Mouse (Mus musculus) E14TG2a.4 (cell line): ENCODE data around the gene Gm49354.
"Not testable (repeated sequence)": the region's sequence is repeated elsewhere in the genome, so short reads cannot be mapped to it uniquely, and the experiment has no call there.

Experiments
- H3K27me3 ChIP-seq: 2 replicates; pipeline ENCODE4 v1.6.1; 2014; ENCODE audit warnings: low read length, control low read depth; ENCODE audit not compliant: insufficient read depth
- H3K36me3 ChIP-seq: 2 replicates; pipeline ENCODE4 v1.6.1; 2014; ENCODE audit warnings: low read length, control low read depth; ENCODE audit not compliant: insufficient read depth
- H3K4me1 ChIP-seq: replicated peaks from 2 replicates; pipeline ENCODE4 v1.6.1; 2014; ENCODE audit warnings: low read depth, low read length, control low read depth
- H3K4me3 ChIP-seq: replicated peaks from 2 replicates; pipeline ENCODE4 v1.5.1; 2014; ENCODE audit warnings: mild to moderate bottlenecking, low read length
- H3K9me3 ChIP-seq: 2 replicates; pipeline ENCODE4 v1.6.1; 2014; ENCODE audit warnings: low read length, control low read depth
- CTCF ChIP-seq: conservative IDR thresholded peaks from 2 replicates; pipeline ENCODE4 v1.5.1; 2014; ENCODE audit warnings: low read length
- NANOG ChIP-seq: IDR thresholded peaks from 2 replicates; pipeline ENCODE4 v1.6.1; 2014; ENCODE audit warnings: borderline replicate concordance, low read length, mixed read lengths
- POU5F1 ChIP-seq: IDR thresholded peaks from 2 replicates; pipeline ENCODE4 v1.6.1; 2014; ENCODE audit warnings: low read length, borderline replicate concordance

Gm49354 gene

GRCm38 (mm10) chr13:59731652-59732051, 50.4 kb downstream of the Gm49354 start, which contains the start of gene Spata31d1d:
TSS of gene Spata31d1d (minus strand) at chr13:59731752.
- no peak within 1 kb of the TSS for H3K4me3 ChIP-seq
- TF ChIP-seq CTCF (no peak), NANOG (no peak), POU5F1 (no peak)
- peaks cover 67% of the 10 kb centered on the region for H3K4me1 ChIP-seq
- no peaks in the 10 kb centered on the region for H3K9me3 ChIP-seq
- H3K36me3 ChIP-seq: no peaks in the 10 kb centered on the region
- H3K27me3 ChIP-seq: peaks cover 5% of the 10 kb centered on the region; the same call in 1 of the 2 replicates

DNA sequence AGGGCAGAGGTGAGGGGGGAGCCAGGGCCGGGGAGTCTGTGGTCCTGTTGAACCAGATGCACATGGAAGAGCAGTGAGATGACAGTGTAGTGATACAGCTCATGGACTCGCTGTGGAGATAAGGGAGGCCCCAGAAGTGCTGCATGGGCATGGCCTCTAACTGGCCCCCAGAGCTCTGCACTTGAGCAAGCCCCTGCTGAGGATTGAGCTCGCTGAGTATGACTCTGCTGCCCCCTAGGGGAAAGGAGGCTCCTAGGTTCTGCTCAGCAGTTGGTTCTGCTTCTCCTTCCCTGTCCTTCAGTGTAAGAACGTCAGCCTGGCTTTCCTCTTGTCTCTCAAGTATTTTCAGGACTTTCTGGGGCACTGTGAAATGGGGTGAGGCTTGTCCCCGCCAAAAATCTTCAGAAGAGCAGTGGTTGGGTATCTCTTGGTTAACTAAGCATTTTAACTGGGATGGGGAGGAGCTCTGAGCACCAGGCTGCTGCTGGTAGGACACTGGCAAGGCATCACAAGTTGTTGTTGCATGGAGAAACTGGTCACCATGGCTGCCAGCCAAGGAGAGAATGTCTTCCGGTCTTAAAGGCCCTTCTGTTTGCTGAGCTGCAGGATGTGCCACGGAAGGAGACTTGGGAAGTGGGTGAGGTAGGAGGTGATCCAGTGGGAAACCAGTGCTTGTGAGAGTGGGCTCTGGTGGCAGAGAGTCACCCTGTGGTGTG, 53.5 kb downstream of the Gm49354 start:
- Histone ChIP-seq H3K27me3 (peaks cover 16% of the 10 kb centered on the region), H3K9me3 (no peaks in the 10 kb centered on the region), H3K4me1 (peaks cover 73% of the 10 kb centered on the region), H3K36me3 (no peaks in the 10 kb centered on the region), H3K4me3 (peak overlapping the region; percentile 27; the same call in 1 of the 2 replicates)
- no peak for TF ChIP-seq POU5F1
- TF ChIP-seq CTCF: peak; percentile 88

DNA sequence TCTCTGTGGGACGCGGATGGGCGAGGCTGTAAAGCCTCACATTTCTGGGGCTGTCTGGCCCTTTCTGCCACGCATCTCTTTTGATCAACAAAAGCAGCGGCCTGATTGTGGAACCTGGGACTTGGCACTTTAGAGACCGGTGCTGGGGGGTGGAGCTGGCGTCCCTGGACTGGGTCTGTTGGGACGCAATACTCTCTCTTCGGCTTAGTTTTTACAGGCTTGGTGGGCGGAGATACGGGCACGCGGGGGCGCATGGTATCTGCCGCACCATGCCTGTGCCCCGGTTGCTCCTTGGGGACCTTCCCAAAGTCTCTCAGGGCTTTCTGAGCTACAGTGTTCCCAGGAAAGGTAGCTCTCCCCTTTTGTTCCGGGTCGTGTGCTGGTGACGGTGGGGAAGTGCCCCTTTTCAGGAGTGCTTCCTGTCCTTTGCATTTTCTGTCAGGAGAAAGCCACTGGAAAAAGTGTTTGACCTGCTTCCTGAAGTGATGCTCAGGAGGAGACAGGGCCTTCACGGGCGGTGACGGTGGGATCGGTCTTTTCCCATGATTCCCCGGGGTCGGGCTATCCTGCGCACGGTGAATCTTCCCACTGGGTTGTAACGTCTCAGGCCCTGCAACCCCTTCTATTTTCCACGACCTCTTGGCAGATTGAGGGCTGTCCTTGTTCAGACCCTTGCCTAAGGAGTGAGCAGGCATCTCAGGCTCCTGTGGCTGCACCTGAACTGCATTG, 55.7 kb downstream of the Gm49354 start:
- Histone ChIP-seq H3K9me3 (no peaks in the 10 kb centered on the region), H3K36me3 (no peaks in the 10 kb centered on the region), H3K27me3 (peaks cover 19% of the 10 kb centered on the region), H3K4me1 (peaks cover 59% of the 10 kb centered on the region), H3K4me3 (peak overlapping the region; percentile 66)
- TF ChIP-seq NANOG (no peak), POU5F1 (no peak), CTCF (no peak)

- Histone ChIP-seq H3K27me3 (peaks cover 20% of the 10 kb centered on the region), H3K4me1 (peaks cover 41% of the 10 kb centered on the region)
- H3K4me3 ChIP-seq, H3K36me3 ChIP-seq, H3K9me3 ChIP-seq: not testable (repeated sequence)
Observed at GRCm38 (mm10) chr13:59722089-59722488, 60.0 kb downstream of the Gm49354 start.

DNA sequence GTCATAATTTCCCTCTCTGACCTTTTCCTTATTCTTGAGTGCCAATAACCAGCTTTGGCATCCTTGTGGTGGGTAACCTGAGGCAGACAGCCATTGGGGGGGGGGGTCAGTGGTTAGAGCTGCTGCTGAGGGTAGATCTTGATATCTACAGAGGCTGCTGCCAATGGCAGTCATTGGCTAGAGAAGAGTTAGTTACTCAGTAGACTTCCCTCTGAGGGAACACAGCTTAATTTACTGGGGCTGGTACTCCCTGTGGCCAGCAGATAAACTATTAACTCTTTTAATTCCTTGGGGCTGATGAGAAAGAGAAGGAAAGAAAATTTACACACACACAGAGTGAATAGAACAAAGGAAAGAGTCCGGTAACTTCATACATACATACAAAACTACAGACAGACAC, 62.6 kb downstream of the Gm49354 start:
- TF ChIP-seq NANOG (no peak), POU5F1 (no peak), CTCF (no peak)
- no peaks in the 10 kb centered on the region for H3K9me3 ChIP-seq
- H3K36me3 ChIP-seq: no peaks in the 10 kb centered on the region
- H3K4me1 ChIP-seq: peaks cover 29% of the 10 kb centered on the region
- no peak overlapping the region for H3K4me3 ChIP-seq
- peaks cover 24% of the 10 kb centered on the region for H3K27me3 ChIP-seq

GRCm38 (mm10) chr13:59718857-59719440, 63.1 kb downstream of the Gm49354 start:
- H3K4me1 ChIP-seq: peaks cover 30% of the 10 kb centered on the region
- H3K27me3 ChIP-seq: peaks cover 29% of the 10 kb centered on the region
- not testable (repeated sequence) for H3K4me3 ChIP-seq, H3K9me3 ChIP-seq, H3K36me3 ChIP-seq

DNA sequence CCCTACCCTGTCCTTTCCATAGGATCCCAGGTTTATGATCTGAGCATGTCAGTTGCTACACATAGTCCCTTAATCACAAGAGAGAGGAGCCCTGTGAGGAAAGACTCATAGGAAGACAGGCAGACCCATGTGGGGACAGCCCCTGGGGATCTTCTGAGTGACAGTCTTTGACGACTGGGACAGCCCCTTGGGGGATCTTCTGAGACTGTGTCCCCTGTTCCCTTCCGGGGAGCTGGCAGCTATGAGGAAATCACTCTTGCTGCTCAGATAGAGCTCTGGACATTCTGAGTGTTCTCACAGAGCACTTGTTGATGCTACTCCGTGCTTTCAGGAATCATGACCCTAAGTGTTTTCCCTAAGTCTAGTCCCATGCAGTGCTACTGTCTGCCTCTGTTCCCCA, 68.3 kb downstream of the Gm49354 start:
- H3K4me1 ChIP-seq: peaks cover 54% of the 10 kb centered on the region
- peaks cover 37% of the 10 kb centered on the region for H3K27me3 ChIP-seq
- no peaks in the 10 kb centered on the region for H3K9me3 ChIP-seq
- TF ChIP-seq POU5F1 (no peak), CTCF (no peak), NANOG (no peak)
- no peaks in the 10 kb centered on the region for H3K36me3 ChIP-seq
- H3K4me3 ChIP-seq: peak overlapping the region; percentile 58

DNA sequence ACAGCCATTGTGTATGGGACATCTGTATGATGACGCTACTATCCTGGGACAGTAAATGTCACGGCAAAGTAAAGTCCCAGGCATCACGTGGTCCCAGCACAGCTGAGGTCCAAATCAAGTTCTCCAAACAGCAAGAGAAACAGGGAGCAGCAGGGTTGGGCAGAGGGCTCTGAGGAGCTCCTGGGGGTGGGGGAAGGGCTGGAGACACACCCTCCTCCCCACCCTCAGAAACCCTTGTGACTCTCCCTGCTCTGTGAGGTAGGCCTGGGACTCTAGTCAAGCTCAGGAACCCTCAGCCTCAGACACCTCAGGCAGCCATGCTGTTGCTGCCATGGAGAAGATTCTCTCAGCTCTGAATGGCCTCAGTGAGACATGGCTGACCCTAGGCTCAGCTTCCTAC, 70.1 kb downstream of the Gm49354 start, which contains the start of gene Spata31d1b:
TSS of gene Spata31d1b (plus strand) at position 301 of the 400 bp plus-strand sequence.
- H3K36me3 ChIP-seq, H3K4me3 ChIP-seq, H3K9me3 ChIP-seq: not testable (repeated sequence)
- Histone ChIP-seq H3K27me3 (peaks cover 33% of the 10 kb centered on the region), H3K4me1 (peaks cover 62% of the 10 kb centered on the region)

GRCm38 (mm10) chr13:59710230-59710629, 71.8 kb downstream of the Gm49354 start, which contains the start of gene Spata31d1a:
TSS of gene Spata31d1a (minus strand) at chr13:59710330.
- H3K4me3 ChIP-seq: peak within 1 kb of the TSS; percentile 76
- H3K36me3 ChIP-seq: no peaks in the 10 kb centered on the region
- peaks cover 18% of the 10 kb centered on the region; the same call in 1 of the 2 replicates for H3K27me3 ChIP-seq
- peaks cover 73% of the 10 kb centered on the region for H3K4me1 ChIP-seq
- H3K9me3 ChIP-seq: no peaks in the 10 kb centered on the region
- TF ChIP-seq CTCF (no peak), NANOG (no peak), POU5F1 (no peak)
